Mouse (Mus musculus) lung, adult 2 months (tissue): ENCODE measurements around the gene Ercc6l2.

Source experiments
- CTCF ChIP-seq: fragments of 200-500 bp; IDR thresholded peaks from 2 replicates; pipeline ENCODE4 v1.5.1; 2011; ENCODE audit warnings: mild to moderate bottlenecking, low read length, control low read depth; ENCODE audit not compliant: insufficient read depth
- POLR2A ChIP-seq: fragments of 200-500 bp; IDR thresholded peaks from 2 replicates; pipeline ENCODE4 v1.6.1; 2011; ENCODE audit warnings: low read depth, mild to moderate bottlenecking, control low read depth, low read length, borderline replicate concordance; ENCODE audit errors: extremely low read depth

DNA sequence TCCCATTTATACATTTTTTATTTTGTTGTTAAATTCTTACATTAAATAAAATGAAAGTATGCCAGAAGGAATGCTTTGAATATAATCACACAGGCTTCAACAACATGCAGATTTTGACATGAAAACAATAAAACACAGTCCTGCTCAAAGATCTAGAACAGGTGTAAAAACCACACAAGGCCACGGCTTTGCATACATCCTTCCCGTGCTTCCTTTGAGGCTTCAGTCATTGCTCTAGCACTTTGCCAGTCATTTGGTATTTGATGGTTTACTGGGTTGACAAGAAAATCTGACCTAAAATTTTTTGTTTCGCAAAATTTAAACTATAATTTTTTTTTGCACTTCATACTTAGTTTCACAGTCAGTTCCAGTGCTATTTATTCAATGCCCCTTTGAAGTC lies 7.1 kb upstream of the Ercc6l2 start:
- TF ChIP-seq POLR2A (no peak), CTCF (no peak)
